Mouse (Mus musculus) kidney, postnatal 0 days (tissue): ENCODE results near the gene Lrig1. TPM values are rescaled to one million over a fixed set of nuclear protein-coding genes. Genes with fewer than 3 reads are reported as not detected.
A peak's percentile ranks its signal among the peaks of the same experiment; 100 is the strongest.

Experiments
- ATAC-seq: fragments of 200-750 bp; cut with Nextera tagmentation; replicated peaks from 2 replicates; pipeline ENCODE4 v1.8.0; 2017; ENCODE audit warnings: low read depth, moderate number of reproducible peaks, moderate TSS enrichment, moderate library complexity; ENCODE audit not compliant: low FRiP score
- DNase-seq: peaks from one replicate; pipeline ENCODE4 v3.0.0-alpha.2; 2016; ENCODE audit warnings: low spot score
- H3K27ac ChIP-seq: fragments of 300-500 bp; sonication (generic); 2 replicates; pipeline ENCODE4 v1.5.1; 2014; ENCODE audit warnings: mild to moderate bottlenecking
- H3K27me3 ChIP-seq: fragments of 300-500 bp; sonication (generic); 2 replicates; pipeline ENCODE4 v1.6.1; 2014; ENCODE audit warnings: low read length, mixed read lengths; ENCODE audit not compliant: insufficient read depth
- H3K36me3 ChIP-seq: fragments of 300-500 bp; sonication (generic); 2 replicates; pipeline ENCODE4 v1.6.1; 2014; ENCODE audit warnings: low read length, mixed read lengths; ENCODE audit not compliant: insufficient read depth
- H3K4me1 ChIP-seq: fragments of 300-500 bp; sonication (generic); replicated peaks from 2 replicates; pipeline ENCODE4 v1.6.1; 2014; ENCODE audit warnings: antibody characterized with exemption, low read length, mixed read lengths; ENCODE audit not compliant: insufficient read depth
- H3K4me2 ChIP-seq: fragments of 300-500 bp; sonication (generic); 2 replicates; pipeline ENCODE4 v1.6.1; 2014; ENCODE audit warnings: mild to moderate bottlenecking, low read length, moderate library complexity, mixed read lengths
- H3K4me3 ChIP-seq: fragments of 300-500 bp; sonication (generic); replicated peaks from 2 replicates; pipeline ENCODE4 v1.5.1; 2014; ENCODE audit warnings: low read depth, low read length
- H3K9ac ChIP-seq: fragments of 300-500 bp; sonication (generic); 2 replicates; pipeline ENCODE4 v1.6.1; 2014; ENCODE audit warnings: low read depth, low read length
- H3K9me3 ChIP-seq: fragments of 300-500 bp; sonication (generic); replicated peaks from 2 replicates; pipeline ENCODE4 v1.6.1; 2016; ENCODE audit warnings: low read length, inconsistent platforms, mixed read lengths
- CTCF ChIP-seq: IDR thresholded peaks from 2 replicates; pipeline ENCODE4 v1.5.1; 2016; ENCODE audit warnings: antibody characterized with exemption, low read depth, mild to moderate bottlenecking, moderate library complexity
- WGBS: fragments of 180-500 bp; shearing (Covaris S2); extraction: QIAGEN DNeasy Blood & Tissue Kit; methylation state at CpG from one replicate; pipeline ENCODE4 v1.1.7; 2014; 5-methylcytosine and 5-hydroxymethylcytosine counted together
- polyA plus RNA-seq: library from polyadenylated mRNA; unstranded; fragments of >200 nt; fragmentation: Nextera tagmentation; extraction: Ambion mirVana; gene quantifications from 2 replicates; pipeline ENCODE4 v1.2.1, GENCODE M21; 2015

Lrig1 gene
- polyA plus RNA-seq, 1 experiment from 2014 or later, result 8.3 TPM

DNA sequence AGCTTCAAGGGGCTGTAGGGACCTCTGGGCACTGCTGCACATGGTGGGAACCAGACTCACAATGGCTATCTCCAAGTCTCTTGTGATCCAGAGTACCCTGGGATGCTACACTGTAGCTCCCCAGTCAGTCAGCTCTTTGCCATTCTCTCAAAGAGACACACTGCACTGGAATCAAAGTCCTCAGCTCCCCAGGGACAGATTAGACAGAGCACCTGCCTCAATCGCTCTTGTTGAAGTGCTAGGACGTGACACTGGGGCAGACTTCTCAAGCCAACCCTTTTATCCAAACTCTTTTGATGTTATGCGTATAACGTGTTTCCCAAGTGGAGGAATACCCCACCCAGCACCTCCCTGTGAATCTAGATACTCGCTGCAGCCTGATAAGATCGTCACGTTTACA lies 23.7 kb downstream of the Lrig1 start:
- H3K36me3 ChIP-seq, result no peaks in the 10 kb centered on the region
- ATAC-seq (no peak), DNase-seq (no peak)
- H3K4me2 ChIP-seq, result no peak overlapping the region
- H3K9ac ChIP-seq, result no peak overlapping the region
- no peak overlapping the region for H3K27ac ChIP-seq
- H3K27me3 ChIP-seq, result no peaks in the 10 kb centered on the region
- peaks cover 22% of the 10 kb centered on the region for H3K4me1 ChIP-seq
- no peaks in the 10 kb centered on the region for H3K9me3 ChIP-seq
- H3K4me3 ChIP-seq, result no peak overlapping the region
- WGBS, result 51% methylated on average over 7 of the region's 7 CpGs
- TF ChIP-seq CTCF, result no peak

GRCm38 (mm10) chr6:94672426-94672825 lies 27.5 kb downstream of the Lrig1 start:
- no peaks in the 10 kb centered on the region for H3K36me3 ChIP-seq
- DNase-seq (no peak), ATAC-seq (no peak)
- no peaks in the 10 kb centered on the region for H3K9me3 ChIP-seq
- H3K4me3 ChIP-seq, result no peak overlapping the region
- H3K4me1 ChIP-seq, result peaks cover 19% of the 10 kb centered on the region; the same call in 1 of the 2 replicates
- no peak for TF ChIP-seq CTCF
- WGBS, result 88% methylated on average over 2 of the region's 2 CpGs
- H3K4me2 ChIP-seq, result no peak overlapping the region
- H3K27ac ChIP-seq, result no peak overlapping the region
- no peak overlapping the region for H3K9ac ChIP-seq
- H3K27me3 ChIP-seq, result no peaks in the 10 kb centered on the region

DNA sequence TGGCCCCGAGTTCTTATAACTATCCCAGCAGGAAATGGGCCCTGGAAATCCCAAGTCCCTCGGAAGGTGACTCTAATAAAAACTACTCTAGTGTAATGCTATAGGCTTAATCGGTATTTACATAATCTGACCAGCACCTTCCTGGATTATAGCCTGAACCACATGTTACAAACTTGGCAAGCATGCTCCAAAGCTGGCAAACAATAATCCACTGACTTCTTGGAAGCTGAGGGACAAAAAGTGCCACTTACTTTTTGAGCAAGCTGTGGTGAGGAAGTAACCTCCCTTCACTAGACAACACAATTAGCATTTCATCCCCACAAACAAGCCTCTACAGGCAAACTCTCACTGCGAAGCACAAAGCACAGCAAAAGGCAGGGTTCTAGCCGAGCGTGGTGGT lies 30.6 kb downstream of the Lrig1 start:
- H3K9ac ChIP-seq, result no peak overlapping the region
- H3K4me1 ChIP-seq, result peaks cover 21% of the 10 kb centered on the region; the same call in 1 of the 2 replicates
- H3K36me3 ChIP-seq, result no peaks in the 10 kb centered on the region
- H3K27ac ChIP-seq, result no peak overlapping the region
- TF ChIP-seq CTCF, result no peak
- no peak overlapping the region for H3K4me2 ChIP-seq
- H3K9me3 ChIP-seq, result no peaks in the 10 kb centered on the region
- no peak for ATAC-seq
- H3K27me3 ChIP-seq, result no peaks in the 10 kb centered on the region
- 70% methylated on average over 6 of the region's 6 CpGs for WGBS
- DNase-seq, result no peak
- no peak overlapping the region for H3K4me3 ChIP-seq

DNA sequence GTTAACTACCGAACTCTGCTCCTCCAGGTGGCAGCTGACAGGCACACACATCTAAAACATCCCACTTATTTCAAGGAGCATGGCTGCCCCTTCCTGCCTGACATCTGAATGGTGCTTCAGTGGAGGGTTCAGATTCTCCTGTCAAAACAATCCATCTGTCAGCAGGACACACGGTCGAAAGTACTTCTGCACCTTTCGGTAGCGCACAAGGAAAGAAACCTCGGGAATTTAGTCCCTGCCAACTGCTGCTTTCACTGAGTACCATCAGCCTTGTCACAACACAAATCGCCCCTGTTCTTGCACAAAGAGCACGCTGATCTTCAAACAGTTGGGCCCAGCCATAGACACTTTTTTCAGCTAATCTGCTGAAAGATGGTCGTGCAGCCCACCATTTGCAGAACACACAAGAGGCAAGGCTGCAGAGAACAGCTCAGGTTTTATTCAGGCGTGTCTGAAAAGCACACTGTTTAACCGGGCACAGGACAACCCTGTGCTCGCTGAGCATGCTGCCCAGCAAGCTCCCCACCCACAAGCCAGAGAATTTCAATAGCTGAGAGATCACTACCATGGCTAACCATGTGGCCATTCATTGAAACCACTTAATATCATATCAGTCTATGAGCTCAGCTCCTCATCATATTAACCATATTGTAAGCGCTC lies 31.6 kb downstream of the Lrig1 start:
- ATAC-seq (no peak), DNase-seq (no peak)
- Histone ChIP-seq H3K9ac (no peak overlapping the region), H3K36me3 (no peaks in the 10 kb centered on the region), H3K4me1 (peaks cover 26% of the 10 kb centered on the region; the same call in 1 of the 2 replicates), H3K27me3 (no peaks in the 10 kb centered on the region), H3K4me2 (peak overlapping the region; percentile 30; the same call in 1 of the 2 replicates), H3K27ac (no peak overlapping the region), H3K4me3 (no peak overlapping the region), H3K9me3 (no peaks in the 10 kb centered on the region)
- WGBS, result 32% methylated on average over 13 of the region's 13 CpGs
- no peak for TF ChIP-seq CTCF

DNA sequence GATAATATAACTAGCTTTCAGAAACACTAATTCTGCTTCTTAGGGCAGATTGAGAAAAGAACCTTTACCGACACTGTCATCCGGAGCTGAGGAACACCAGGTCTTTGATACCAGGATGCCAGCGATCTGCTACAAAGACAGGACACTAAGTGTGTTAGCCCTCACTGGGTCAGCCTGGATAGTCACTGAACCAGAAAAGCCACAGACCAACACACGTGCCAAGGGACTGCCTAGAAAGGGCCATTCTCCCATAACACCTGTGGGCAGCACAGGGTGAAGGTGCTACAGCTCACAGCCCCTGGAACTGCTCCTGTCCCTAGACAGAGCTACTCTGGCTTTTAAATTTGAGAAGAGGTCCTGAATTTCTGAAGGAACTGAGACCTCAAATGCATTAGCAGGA lies 32.8 kb downstream of the Lrig1 start:
- no peak overlapping the region for H3K9ac ChIP-seq
- WGBS, result 55% methylated on average over 4 of the region's 4 CpGs
- peaks cover 26% of the 10 kb centered on the region; the same call in 1 of the 2 replicates for H3K4me1 ChIP-seq
- H3K36me3 ChIP-seq, result no peaks in the 10 kb centered on the region
- ATAC-seq (no peak), DNase-seq (no peak)
- H3K4me2 ChIP-seq, result no peak overlapping the region
- H3K4me3 ChIP-seq, result no peak overlapping the region
- peak overlapping the region; percentile 51; the same call in 1 of the 2 replicates for H3K27ac ChIP-seq
- no peaks in the 10 kb centered on the region for H3K9me3 ChIP-seq
- TF ChIP-seq CTCF, result no peak
- no peaks in the 10 kb centered on the region for H3K27me3 ChIP-seq

DNA sequence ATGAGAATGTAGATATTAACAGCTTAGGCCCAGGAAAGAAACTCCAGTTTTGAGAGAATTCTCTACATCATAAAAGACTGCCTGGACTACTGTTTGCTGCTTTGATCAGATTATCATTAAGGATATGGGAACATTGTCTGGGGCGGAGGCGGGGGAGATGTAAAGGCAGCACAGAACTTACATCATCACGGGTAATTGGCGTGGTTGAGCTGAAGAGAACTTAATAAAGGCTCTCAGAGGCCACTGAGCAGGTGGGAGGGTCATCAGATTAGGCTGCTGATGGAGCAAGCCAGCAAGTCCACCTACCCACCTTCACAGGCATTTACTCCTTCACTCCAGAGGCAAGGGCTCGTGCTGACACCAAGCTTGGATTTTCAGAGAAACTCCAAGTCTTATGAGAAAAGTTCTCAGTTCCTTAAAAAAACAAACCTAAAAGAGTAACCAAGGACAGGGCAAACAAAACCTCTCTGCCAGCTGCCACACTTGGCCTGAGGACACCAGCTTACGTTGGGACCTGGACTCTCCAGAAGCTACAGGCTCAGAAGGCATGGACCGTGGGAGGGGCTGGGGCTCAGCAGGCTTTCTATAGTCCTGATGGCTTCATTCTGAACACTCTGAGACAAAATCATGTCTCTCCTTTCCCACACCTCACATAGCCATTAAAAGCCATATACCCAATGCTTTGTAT lies 33.4 kb downstream of the Lrig1 start:
- Histone ChIP-seq H3K4me3 (no peak overlapping the region), H3K4me2 (no peak overlapping the region), H3K27ac (peak overlapping the region; percentile 51), H3K4me1 (peaks cover 26% of the 10 kb centered on the region; the same call in 1 of the 2 replicates), H3K36me3 (no peaks in the 10 kb centered on the region), H3K27me3 (no peaks in the 10 kb centered on the region), H3K9me3 (no peaks in the 10 kb centered on the region), H3K9ac (no peak overlapping the region)
- no peak for TF ChIP-seq CTCF
- 54% methylated on average over 7 of the region's 7 CpGs for WGBS
- ATAC-seq (no peak), DNase-seq (no peak)
